Mouse (Mus musculus): ENCODE data around the gene Prim2.

Gene Prim2

DNA sequence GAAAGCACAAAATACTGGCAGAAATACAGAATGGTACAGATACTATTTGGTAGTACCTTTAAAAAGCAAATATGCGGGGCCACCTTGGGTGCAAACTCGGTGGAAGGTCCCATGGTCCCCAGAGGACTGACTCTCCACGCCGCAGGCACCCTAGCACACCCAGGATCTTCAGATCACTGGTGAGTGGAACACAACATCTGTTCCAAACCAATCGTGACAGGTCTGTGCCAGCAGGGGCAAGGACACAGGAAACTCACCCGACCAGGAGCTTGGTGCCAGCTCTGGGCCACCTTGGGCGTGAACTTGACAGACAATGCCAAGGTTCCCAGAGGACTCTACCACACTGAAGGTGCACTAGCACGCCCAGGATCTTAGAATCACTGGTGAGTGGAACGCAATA lies 118.2 kb downstream of the Prim2 start:
- no peak for DNase-seq (ENCODE audit: low spot score in 2 of 2)

- no peak for DNase-seq (ENCODE audit: low spot score in 2 of 2)
Observed at GRCm38 (mm10) chr1:33541708-33542107, 127.9 kb downstream of the Prim2 start.

DNA sequence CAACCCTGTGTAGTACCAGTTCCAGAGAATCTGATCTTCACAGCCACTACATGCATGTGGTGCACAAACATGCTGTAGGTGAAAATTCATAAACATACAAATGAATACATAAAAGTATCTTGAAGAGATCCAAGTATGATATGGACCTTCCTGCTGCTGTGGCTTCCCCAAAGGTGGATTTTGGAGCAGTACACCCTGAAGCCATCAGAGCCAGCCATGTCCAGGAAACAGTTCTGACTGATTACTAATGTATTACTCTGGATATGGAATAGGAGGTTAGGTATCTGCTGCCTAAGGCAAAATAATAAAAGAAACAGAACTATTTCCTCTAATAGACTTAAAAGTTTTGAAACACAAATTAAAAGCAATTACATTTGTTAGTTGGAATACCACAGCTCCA lies 131.6 kb downstream of the Prim2 start:
- no peak for DNase-seq (ENCODE audit: low spot score in 2 of 2)

GRCm38 (mm10) chr1:33536272-33537004 lies 133.2 kb downstream of the Prim2 start:
- no peak for DNase-seq (ENCODE audit: low spot score in 2 of 2)

GRCm38 (mm10) chr1:33535140-33535686 lies 134.4 kb downstream of the Prim2 start:
- DNase-seq (ENCODE audit: low spot score in 2 of 2), result no peak

GRCm38 (mm10) chr1:33531860-33532259 lies 137.7 kb downstream of the Prim2 start:
- no peak for DNase-seq (ENCODE audit: low spot score in 2 of 2)

GRCm38 (mm10) chr1:33531097-33531856 lies 138.3 kb downstream of the Prim2 start:
- no peak for DNase-seq (ENCODE audit: low spot score in 2 of 2)

GRCm38 (mm10) chr1:33530491-33530890 lies 139.1 kb downstream of the Prim2 start:
- no peak for DNase-seq (ENCODE audit: low spot score in 2 of 2)

DNA sequence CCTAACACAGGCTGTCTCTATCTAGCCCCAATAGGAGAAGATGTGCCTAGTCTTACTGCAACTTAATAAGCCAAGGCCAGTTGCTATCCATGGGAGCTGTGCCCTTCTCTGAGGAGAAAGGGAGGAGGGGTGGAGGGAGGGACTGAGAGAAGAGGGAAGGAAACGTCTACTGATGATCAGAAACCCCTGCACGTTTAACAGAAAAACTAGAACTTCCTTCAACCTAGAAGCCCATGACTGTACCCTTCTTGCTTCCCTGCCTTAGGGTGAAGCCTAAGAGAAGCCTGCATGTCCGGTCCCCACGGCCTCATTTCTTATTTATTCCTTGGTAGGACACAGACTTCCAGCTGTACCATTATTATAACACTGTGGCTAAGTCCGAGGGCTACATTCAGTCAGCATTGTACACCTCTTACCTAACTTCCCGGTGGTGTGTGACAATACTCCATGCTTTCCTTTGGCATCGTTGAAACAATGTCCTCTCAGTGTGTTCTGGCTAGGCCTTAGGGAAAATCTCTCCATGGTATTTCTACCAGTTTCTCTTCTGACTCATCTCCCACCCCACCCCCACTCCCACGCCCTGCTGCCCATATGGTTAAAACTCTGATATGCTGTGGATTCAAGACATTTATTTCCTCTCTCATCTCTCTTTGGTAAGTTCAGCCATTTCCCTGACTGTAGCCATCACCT lies 139.9 kb downstream of the Prim2 start:
- DNase-seq (ENCODE audit: low spot score in 2 of 2), result peak; percentile 35 to 49

DNA sequence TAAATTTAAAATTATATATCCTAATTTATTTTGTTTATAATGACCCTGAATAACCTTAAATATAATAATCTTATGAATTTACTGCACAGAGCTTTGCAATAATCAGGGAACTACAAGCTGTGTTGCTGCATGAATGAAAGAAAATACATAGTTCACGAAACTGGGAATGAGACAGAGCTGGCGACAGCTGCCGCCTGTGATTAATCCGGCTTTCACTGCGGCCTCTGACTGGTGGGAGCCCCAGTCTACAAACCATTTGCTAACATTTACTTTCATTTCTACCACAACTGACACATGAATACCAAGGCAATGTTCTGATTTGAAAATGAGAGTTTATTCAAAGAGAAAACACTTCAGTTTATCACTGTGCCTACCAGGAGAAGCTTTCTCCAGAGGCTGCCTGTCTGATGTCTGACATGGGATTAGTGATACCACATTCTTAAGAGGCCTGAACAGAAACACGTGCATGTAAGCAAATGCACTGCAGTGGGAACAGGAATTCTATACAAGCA lies 142.2 kb downstream of the Prim2 start:
- DNase-seq (ENCODE audit: low spot score in 2 of 2), result no peak

- DNase-seq (ENCODE audit: low spot score in 2 of 2), result no peak
Observed at GRCm38 (mm10) chr1:33523223-33523622, 146.4 kb downstream of the Prim2 start.

GRCm38 (mm10) chr1:33515124-33515523 lies 154.5 kb downstream of the Prim2 start:
- DNase-seq (ENCODE audit: low spot score in 2 of 2), result no peak

DNA sequence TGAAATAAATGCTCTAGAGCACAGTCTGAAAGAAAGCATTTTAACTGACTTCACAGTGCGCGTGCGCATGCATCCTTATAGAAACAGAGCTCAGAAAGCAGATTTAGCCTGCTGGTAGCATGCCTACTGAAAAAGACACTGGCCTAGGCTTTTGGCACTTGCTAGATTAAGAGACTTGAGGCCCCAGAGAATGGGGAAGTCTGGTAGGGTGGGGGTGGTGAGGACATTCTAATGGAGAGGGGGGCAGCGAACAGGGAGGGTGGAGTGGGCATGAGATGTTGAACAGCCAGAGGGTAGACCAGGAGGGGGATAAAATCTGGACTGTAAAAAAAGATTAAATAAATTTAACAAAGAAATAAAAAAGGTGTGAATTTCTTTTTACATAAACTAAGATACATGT lies 158.3 kb downstream of the Prim2 start:
- DNase-seq (ENCODE audit: low spot score in 2 of 2), result no peak

GRCm38 (mm10) chr1:33504371-33504770 lies 165.2 kb downstream of the Prim2 start:
- DNase-seq (ENCODE audit: low spot score in 2 of 2), result no peak

DNA sequence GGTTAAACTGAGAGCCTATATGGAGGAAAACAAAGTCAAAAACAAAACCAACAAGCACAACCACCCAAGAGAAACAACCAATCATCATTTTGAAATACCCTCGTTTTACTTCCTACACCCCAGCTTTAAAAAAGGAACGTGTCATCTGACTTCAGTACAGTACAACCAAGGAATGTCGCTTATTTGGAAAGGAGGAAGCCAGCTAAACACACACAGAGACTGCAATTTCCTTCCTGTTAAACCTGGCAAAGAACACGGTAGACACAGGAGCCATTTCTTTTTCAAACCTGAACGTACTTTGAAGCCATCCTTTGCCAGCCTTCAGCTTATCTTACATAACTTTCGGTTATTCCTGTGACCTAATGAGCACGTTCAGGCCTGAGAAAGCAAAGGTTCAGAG lies 166.7 kb downstream of the Prim2 start:
- no peak for DNase-seq (ENCODE audit: low spot score in 2 of 2)

- DNase-seq (ENCODE audit: low spot score in 2 of 2), result no peak
Observed at GRCm38 (mm10) chr1:33502298-33502697, 167.3 kb downstream of the Prim2 start.

DNA sequence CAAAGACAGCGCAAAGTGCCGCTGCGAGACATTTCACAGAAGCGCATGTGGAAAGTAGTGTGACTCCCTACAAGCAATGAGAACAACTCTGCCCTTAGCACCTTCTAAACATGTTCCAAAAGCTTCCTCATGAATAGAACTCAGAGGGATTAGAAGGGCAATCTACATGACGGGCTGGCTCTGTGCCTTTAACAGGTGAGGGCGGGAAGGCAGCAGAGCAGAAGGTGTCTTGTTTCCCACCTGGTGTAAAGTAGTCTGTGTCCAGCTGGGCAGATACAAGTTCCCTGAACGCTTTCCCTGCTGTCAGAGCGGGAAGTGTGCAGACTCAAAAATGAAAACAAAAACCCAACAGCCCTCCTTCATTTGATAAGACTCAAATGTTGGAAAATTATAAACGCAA lies 169.5 kb downstream of the Prim2 start:
- DNase-seq (ENCODE audit: low spot score in 2 of 2), result no peak

DNA sequence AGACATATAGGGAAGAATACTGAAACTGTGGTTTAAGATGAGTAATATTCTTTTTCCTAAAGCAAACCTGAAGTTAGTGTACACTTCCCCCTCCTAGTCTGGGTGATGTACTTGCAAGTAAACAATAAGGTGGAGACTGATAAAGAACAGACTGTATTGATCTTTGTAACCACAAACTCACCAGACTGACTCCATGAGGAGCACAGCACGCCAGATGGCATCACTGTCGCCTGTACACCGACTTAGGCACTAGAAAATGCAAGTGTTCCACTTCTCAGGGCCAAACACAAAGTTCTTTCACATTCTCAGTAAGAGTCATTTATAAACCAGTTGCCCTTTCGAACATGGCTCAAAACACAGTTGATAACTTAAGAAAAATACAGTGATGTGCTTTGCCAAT lies 170.0 kb downstream of the Prim2 start:
- no peak for DNase-seq (ENCODE audit: low spot score in 2 of 2)

GRCm38 (mm10) chr1:33496128-33496527 lies 173.5 kb downstream of the Prim2 start:
- DNase-seq (ENCODE audit: low spot score in 2 of 2), result no peak

GRCm38 (mm10) chr1:33495586-33495985 lies 174.0 kb downstream of the Prim2 start:
- DNase-seq (ENCODE audit: low spot score in 2 of 2), result no peak

DNA sequence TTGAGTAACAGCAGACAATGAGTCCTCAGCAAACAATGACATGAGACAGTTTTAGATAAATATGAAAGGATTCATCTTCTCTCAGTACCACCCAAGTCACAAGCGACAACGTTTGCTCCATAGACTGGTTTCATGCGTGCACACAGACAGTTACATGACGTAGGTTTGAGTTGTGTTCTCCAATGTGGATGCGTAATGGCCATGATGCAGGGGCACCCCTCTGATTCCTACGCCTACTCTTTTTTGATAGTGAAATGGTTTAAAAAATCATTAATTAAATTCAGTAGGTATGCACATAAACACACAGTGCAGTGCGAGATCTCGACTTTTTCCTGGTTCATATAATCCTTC lies 174.4 kb downstream of the Prim2 start:
- DNase-seq (ENCODE audit: low spot score in 2 of 2), result no peak

DNA sequence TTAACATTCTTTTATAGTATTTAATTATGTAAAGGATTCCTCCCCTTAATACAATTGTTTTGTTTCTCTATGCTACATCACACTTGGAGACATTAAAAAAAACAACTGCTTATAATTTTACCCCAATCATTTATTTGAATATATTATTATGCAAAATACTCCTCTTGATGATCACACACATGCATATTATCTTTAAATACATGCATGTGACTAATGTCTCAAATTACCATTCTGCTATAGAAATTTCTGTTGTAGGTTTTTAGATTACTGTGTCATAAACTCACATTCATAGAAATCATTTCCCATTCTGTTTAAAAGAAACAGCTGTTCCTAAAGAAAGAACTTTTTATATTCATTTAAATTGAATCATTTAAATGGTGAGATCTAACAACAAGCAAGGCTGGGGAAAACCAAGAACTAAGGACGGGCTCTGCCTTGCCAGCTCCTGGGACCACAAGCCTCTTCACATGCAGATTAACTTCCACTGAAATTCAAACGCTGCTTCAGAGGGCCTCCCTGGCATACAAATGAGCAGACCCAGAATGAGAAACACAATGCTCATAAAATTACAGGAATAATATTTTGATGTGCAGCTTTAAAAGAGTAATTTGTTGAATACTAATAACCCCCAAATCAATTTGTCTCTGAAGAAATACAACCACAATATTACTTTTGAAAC lies 174.9 kb downstream of the Prim2 start:
- DNase-seq (ENCODE audit: low spot score in 2 of 2), result no peak

Measured in frontal cortex, postnatal 36 days (tissue).